Mouse (Mus musculus) stomach, embryonic 14.5 days (tissue): ENCODE data around the gene Rcan2. TPM values are rescaled to one million over a fixed set of nuclear protein-coding genes. Genes with fewer than 3 reads are reported as not detected.

Source experiments
- ATAC-seq: fragments of 200-750 bp; cut with Nextera tagmentation; 2 replicates; pipeline ENCODE4 v1.8.0; 2017; ENCODE audit warnings: low read depth, moderate TSS enrichment; ENCODE audit not compliant: insufficient number of reproducible peaks, insufficient read depth, low FRiP score
- H3K27ac ChIP-seq: fragments of 300-500 bp; sonication (generic); 2 replicates; pipeline ENCODE4 v1.5.1; 2014; ENCODE audit warnings: mild to moderate bottlenecking, low read length, moderate library complexity, mixed read lengths
- H3K27me3 ChIP-seq: fragments of 300-500 bp; sonication (generic); 2 replicates; pipeline ENCODE4 v1.6.1; 2014; ENCODE audit warnings: low read length, control low read depth, mixed read lengths; ENCODE audit not compliant: control insufficient read depth, insufficient read depth
- H3K36me3 ChIP-seq: fragments of 300-500 bp; sonication (generic); 2 replicates; pipeline ENCODE4 v1.6.1; 2014; ENCODE audit warnings: mild to moderate bottlenecking, control low read depth, low read length, moderate library complexity, mixed read lengths; ENCODE audit not compliant: control insufficient read depth, insufficient read depth
- H3K4me1 ChIP-seq: fragments of 300-500 bp; sonication (generic); 2 replicates; pipeline ENCODE4 v1.6.1; 2014; ENCODE audit warnings: low read length, control low read depth, mixed read lengths; ENCODE audit not compliant: control insufficient read depth, insufficient read depth
- H3K4me2 ChIP-seq: fragments of 300-500 bp; sonication (generic); replicated peaks from 2 replicates; pipeline ENCODE4 v1.6.1; 2014; ENCODE audit warnings: low read depth, low read length, control low read depth
- H3K4me3 ChIP-seq: fragments of 300-500 bp; sonication (generic); 2 replicates; pipeline ENCODE4 v1.5.1; 2014; ENCODE audit warnings: low read depth, low read length, control low read depth
- H3K9ac ChIP-seq: fragments of 300-500 bp; sonication (generic); replicated peaks from 2 replicates; pipeline ENCODE4 v1.6.1; 2014; ENCODE audit warnings: low read depth, mild to moderate bottlenecking, control low read depth, low read length, moderate library complexity, mixed read lengths
- H3K9me3 ChIP-seq: fragments of 300-500 bp; sonication (generic); 2 replicates; pipeline ENCODE4 v1.6.1; 2016; ENCODE audit warnings: low read depth, low read length, control low read depth; ENCODE audit not compliant: control insufficient read depth
- WGBS: fragments of 180-500 bp; shearing (Covaris S2); extraction: QIAGEN DNeasy Blood & Tissue Kit; methylation state at CpG from one replicate; pipeline ENCODE4 v1.1.7; 2014; 5-methylcytosine and 5-hydroxymethylcytosine counted together
- polyA plus RNA-seq: library from polyadenylated mRNA; unstranded; fragments of >200 nt; fragmentation: Nextera tagmentation; extraction: Ambion mirVana; gene quantifications from 2 replicates; pipeline ENCODE4 v1.2.1, GENCODE M21; 2014

Gene Rcan2
- polyA plus RNA-seq, 1 experiment from 2014 or later: 10.1 TPM

- Histone ChIP-seq H3K4me3 (no peak overlapping the region), H3K9me3 (no peaks in the 10 kb centered on the region), H3K4me2 (no peak overlapping the region), H3K9ac (no peak overlapping the region), H3K27ac (no peak overlapping the region), H3K4me1 (no peaks in the 10 kb centered on the region), H3K36me3 (no peaks in the 10 kb centered on the region), H3K27me3 (no peaks in the 10 kb centered on the region)
- WGBS: 79% methylated on average over 1 of the region's 1 CpGs
- no peak for ATAC-seq
Observed at GRCm38 (mm10) chr17:43794731-43795280, 6.3 kb upstream of the Rcan2 start.

- Histone ChIP-seq H3K27me3 (no peaks in the 10 kb centered on the region), H3K27ac (0 out of 2 replicates have a peak overlapping the region, but pooled peaks have one; percentile 21), H3K4me3 (peak overlapping the region; percentile 66), H3K4me1 (no peaks in the 10 kb centered on the region), H3K9ac (peak overlapping the region; percentile 38; the same call in 1 of the 2 replicates), H3K9me3 (no peaks in the 10 kb centered on the region), H3K36me3 (no peaks in the 10 kb centered on the region), H3K4me2 (peak overlapping the region; percentile 92)
- WGBS: under 1% methylated on average over 54 of the region's 55 CpGs
- ATAC-seq: peak; percentile 89
Observed at GRCm38 (mm10) chr17:43801595-43802373, 633 bp downstream of the Rcan2 start.

- no peak overlapping the region for H3K27ac ChIP-seq
- no peaks in the 10 kb centered on the region for H3K36me3 ChIP-seq
- peak overlapping the region; percentile 92 for H3K4me2 ChIP-seq
- no peaks in the 10 kb centered on the region for H3K27me3 ChIP-seq
- H3K9ac ChIP-seq: no peak overlapping the region
- WGBS: 45% methylated on average over 11 of the region's 11 CpGs
- no peaks in the 10 kb centered on the region for H3K4me1 ChIP-seq
- H3K4me3 ChIP-seq: peak overlapping the region; percentile 66
- no peak; the same call in 1 of the 2 replicates for ATAC-seq
- H3K9me3 ChIP-seq: no peaks in the 10 kb centered on the region
Observed at GRCm38 (mm10) chr17:43802414-43802813, 1.3 kb downstream of the Rcan2 start.

- no peak for ATAC-seq
- 70% methylated on average over 2 of the region's 2 CpGs for WGBS
- no peak overlapping the region for H3K4me2 ChIP-seq
- no peaks in the 10 kb centered on the region for H3K36me3 ChIP-seq
- H3K4me3 ChIP-seq: no peak overlapping the region
- H3K27ac ChIP-seq: no peak overlapping the region
- H3K4me1 ChIP-seq: no peaks in the 10 kb centered on the region
- H3K9me3 ChIP-seq: no peaks in the 10 kb centered on the region
- H3K27me3 ChIP-seq: no peaks in the 10 kb centered on the region
- H3K9ac ChIP-seq: no peak overlapping the region
Observed at GRCm38 (mm10) chr17:43803111-43803510, 2.0 kb downstream of the Rcan2 start.

- Histone ChIP-seq H3K27me3 (no peaks in the 10 kb centered on the region), H3K4me1 (no peaks in the 10 kb centered on the region), H3K9me3 (no peaks in the 10 kb centered on the region), H3K27ac (no peak overlapping the region), H3K36me3 (no peaks in the 10 kb centered on the region), H3K9ac (no peak overlapping the region), H3K4me3 (no peak overlapping the region), H3K4me2 (no peak overlapping the region)
- ATAC-seq: no peak
- 70% methylated on average over 6 of the region's 6 CpGs for WGBS
Observed at GRCm38 (mm10) chr17:43803764-43804163, 2.6 kb downstream of the Rcan2 start.

- H3K36me3 ChIP-seq: no peaks in the 10 kb centered on the region
- no peak overlapping the region for H3K4me3 ChIP-seq
- H3K9me3 ChIP-seq: no peaks in the 10 kb centered on the region
- no peak overlapping the region for H3K9ac ChIP-seq
- WGBS: 68% methylated on average over 4 of the region's 4 CpGs
- H3K27ac ChIP-seq: no peak overlapping the region
- no peak for ATAC-seq
- no peak overlapping the region for H3K4me2 ChIP-seq
- no peaks in the 10 kb centered on the region for H3K27me3 ChIP-seq
- no peaks in the 10 kb centered on the region for H3K4me1 ChIP-seq
Observed at GRCm38 (mm10) chr17:43806841-43807240, 5.7 kb downstream of the Rcan2 start.

- Histone ChIP-seq H3K4me1 (no peaks in the 10 kb centered on the region), H3K27ac (no peak overlapping the region), H3K4me3 (no peak overlapping the region), H3K4me2 (no peak overlapping the region), H3K27me3 (no peaks in the 10 kb centered on the region), H3K36me3 (no peaks in the 10 kb centered on the region), H3K9me3 (no peaks in the 10 kb centered on the region), H3K9ac (no peak overlapping the region)
- WGBS: 54% methylated on average over 4 of the region's 4 CpGs
- peak; percentile 71; the same call in 1 of the 2 replicates for ATAC-seq
Observed at GRCm38 (mm10) chr17:43811453-43811852, 10.3 kb downstream of the Rcan2 start.

GRCm38 (mm10) chr17:43815376-43815775 is 14.2 kb downstream of the Rcan2 start:
- Histone ChIP-seq H3K36me3 (no peaks in the 10 kb centered on the region), H3K27ac (no peak overlapping the region), H3K4me3 (no peak overlapping the region), H3K4me1 (no peaks in the 10 kb centered on the region), H3K27me3 (no peaks in the 10 kb centered on the region), H3K9me3 (no peaks in the 10 kb centered on the region), H3K4me2 (no peak overlapping the region), H3K9ac (no peak overlapping the region)
- no peak for ATAC-seq
- 82% methylated on average over 4 of the region's 4 CpGs for WGBS
